Mouse (Mus musculus) adrenal gland, postnatal 36 days (tissue): ENCODE measurements around the gene Otos. TPM values are rescaled to one million over a fixed set of nuclear protein-coding genes. Genes with fewer than 3 reads are reported as not detected.

Experiments used
- DNase-seq, 2 experiments: peaks; one replicate each; pipeline ENCODE4 v3.0.0; 2021; ENCODE audit warnings: mixed read lengths in 1 of 2
- long read RNA-seq, 2 experiments: library from polyadenylated mRNA; stranded (forward); transcript quantifications; one replicate each; pipeline ENCODE4 v2.0.0; 2021; ENCODE audit warnings: borderline sequencing depth in 2 of 2
- total RNA-seq, 2 experiments: library from RNA; stranded (reverse); gene quantifications; 2 replicates each; pipeline ENCODE4 v1.2.3; 2021

Otos gene
- not detected for total RNA-seq
- long read RNA-seq, experiment 1: 0 reads
- long read RNA-seq, experiment 2: 0 reads

DNA sequence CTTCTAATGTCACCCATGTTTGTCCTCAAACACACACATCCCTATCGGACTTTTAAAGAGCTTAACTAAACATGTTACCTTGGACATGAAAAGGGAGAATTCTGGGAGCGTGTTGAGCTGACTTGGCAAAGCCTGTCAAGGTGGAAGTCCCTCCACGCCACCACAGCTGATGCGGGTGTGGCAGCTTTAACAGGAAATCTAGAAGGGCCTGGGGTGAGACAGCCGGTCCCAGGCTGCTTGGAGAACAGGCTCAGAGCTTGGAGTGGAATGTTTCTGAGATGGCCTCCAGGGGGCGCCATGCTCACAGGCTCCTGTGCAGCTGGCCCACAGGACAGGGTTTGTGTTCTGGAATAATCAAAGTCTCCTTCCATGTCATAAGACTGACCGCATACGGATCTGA, at the start of gene Otos:
Gene Otos (minus strand): TSS at position 169 of the 400 bp plus-strand sequence.
- peak; percentile 83 to 89 for DNase-seq

DNA sequence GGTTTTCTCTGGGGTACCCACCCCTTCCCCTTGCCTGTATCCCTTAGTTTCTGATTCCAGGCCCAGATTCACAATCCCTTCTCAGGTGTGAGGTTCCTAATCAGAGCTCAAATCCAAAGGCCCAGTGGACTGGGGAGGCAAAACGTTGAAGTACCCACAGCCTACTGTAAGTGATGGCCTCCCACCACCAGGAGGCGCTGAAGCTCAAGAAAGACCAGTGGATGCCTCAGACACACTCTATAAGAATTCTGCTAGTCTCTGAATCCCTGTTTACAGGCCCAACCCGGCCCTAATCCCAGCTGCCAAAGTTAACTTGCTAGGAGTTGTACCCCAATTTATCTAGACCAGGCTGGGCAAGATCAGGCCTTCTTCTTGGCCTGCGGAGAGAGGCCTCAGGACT, 48.2 kb upstream of the Otos start:
- peak; percentile 90 to 91 for DNase-seq

DNA sequence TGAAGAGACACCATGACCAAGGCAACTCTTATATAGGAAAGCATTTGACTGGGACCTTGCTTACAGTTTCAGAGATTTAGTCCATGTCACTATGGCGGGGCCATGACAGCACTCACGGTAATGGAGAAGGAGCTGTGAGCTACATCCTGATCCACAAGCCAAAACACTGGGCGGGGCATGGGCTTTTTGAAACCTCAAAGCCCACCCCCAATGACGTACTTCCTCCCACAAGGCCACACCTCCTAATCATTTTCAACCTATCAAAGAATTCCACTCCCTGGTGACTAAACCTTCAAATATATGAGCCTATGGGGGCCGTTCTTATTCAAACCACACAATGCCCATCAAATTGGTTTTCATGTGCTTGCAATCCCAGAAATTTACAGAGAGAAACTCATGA, 47.1 kb upstream of the Otos start:
- no peak for DNase-seq

DNA sequence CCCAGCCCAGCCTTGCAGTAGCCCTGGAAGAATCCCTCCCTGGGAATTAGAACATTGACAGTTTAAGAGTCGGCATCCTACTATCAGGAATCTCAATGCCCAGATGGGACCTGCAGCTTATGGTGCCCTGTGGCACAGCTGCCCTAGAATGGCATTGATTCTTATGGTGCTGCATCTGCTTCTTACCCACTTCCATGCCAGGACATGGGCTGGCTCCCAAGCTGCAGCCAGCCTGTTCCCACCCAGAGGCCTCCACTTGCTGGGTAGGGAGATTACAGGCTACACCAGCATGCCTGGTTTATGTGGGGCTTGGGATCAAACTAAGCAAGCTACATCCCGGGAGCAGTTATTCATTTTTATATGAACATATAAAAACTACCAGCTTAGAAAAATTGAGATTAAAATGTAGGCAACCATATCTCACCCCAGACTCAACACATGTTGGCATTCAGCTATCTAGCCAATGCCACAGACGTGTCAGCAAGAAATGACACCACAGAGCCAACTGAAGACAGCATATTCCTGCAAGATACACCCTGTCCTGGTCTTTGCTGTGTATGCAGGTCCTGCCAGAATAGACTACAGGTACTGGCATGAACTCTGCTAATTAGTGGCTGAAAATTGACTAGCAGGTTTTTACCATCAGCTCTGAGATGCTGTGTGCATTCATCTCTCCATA, 42.7 kb upstream of the Otos start:
- DNase-seq: no peak

DNA sequence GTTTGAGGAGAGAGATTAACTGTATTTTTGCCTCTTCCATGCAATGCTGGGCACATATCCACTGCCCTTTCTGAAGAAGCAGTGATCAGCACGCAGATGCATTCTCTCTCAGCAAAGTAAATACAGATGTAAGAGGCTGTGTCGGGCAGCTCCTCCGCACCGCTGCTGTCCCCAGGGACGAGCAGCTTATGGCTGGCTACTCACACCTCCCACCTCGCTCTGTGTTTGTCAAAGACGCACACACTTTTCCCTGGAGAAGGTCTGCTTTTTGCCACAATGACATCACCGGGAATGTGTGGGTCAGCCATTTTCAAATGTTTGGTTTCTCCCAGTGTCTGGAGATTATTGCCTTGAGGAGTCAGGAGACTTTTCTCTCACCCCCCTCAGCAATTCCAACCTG, 38.4 kb upstream of the Otos start:
- DNase-seq: no peak

DNA sequence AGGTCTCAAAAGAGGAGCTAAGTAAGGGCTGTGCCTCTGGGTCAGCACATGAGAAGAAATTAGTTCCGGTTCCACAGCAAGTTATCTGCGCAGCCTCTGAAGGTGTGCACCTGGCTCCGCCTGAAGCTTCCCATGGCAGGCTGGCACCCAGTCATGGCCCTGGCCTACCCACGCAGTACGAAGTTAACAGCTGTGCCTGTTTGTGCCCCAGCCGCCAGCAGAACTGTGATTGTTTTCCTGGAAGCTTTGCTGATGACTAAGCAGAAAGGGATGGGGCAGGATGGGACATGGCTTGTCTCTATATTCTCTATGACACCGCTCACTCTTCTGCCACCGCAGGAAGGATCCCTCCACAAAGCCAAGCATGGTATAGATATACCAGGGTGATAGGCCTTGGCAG, 34.5 kb upstream of the Otos start:
- peak; percentile 32 to 35 for DNase-seq

DNA sequence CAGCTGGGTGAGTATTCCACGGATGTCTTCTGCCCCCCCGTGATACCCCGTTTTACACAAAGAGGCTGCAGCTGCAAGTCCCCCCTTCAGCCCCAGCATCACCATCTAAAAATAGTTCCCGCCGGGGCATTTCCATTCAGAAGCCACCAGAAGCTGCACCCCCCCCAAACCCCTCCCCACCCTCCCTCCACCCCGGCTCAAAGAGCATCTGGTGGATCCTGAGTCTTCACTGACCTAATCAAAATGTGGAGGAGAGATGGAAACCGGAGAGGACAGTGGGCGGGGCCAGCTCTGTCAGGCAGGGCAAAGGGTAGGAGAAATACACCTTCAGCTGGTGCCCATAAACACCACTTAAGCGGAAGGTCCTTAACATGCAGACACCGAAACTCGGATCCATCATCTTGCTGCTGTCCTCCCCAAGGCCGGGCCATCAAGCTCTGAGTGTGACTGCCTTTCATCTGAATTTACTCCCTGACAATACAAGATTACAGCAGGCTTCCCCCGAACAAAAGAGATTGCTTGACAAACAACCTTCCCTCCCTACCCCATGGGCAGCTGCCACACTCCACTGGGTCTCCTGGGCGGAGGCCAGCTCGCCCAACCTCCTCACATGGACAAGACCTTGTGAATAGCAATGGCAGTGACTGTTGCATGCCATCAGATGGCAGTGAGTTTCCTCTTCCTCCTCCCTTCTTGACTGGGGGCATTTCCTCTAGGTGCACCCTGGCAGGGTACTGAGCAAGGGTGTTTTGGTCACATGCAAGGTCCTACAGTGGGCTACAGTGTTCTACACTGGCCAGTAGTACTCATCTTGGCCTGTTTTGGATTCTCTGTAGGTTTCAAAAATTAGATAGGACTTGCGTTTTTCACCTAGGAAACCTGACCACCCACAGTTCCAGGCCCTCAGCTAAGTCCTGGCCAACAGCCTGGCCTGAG, 32.3 kb upstream of the Otos start:
- DNase-seq: peak in 1 of 2 experiments; percentile 16

DNA sequence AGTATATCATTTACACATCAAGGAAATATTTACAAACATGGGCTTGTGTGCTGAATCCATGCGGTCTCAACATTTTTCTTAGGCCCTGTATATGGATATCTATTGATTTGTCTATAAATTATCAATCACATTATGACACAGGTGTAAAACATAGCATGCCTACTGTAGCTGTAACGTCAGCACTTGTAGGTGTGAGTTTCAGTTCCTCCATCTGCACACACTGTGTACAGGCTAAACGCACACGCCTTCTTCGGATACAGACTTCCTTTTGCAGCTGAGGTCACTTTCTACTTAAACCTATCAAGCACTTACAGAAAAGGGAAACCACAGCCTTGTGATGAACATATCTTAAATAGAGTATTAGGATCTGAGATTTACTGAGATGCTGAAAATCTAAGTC, 30.1 kb upstream of the Otos start:
- DNase-seq: no peak

DNA sequence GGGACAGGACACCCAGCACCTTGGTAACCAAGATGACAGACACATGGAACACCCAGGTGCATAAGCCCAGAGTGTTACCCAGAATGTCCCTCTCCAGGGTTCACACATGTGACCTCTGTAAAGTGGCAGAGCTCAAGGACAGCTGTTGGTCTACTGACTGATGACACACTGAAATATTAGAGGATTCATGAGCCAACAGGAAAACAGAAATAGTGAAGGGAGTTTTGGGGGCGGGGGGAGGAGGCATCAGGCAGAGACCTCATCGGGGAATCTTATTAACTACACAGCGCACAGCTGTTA, 28.0 kb upstream of the Otos start:
- DNase-seq: no peak

DNA sequence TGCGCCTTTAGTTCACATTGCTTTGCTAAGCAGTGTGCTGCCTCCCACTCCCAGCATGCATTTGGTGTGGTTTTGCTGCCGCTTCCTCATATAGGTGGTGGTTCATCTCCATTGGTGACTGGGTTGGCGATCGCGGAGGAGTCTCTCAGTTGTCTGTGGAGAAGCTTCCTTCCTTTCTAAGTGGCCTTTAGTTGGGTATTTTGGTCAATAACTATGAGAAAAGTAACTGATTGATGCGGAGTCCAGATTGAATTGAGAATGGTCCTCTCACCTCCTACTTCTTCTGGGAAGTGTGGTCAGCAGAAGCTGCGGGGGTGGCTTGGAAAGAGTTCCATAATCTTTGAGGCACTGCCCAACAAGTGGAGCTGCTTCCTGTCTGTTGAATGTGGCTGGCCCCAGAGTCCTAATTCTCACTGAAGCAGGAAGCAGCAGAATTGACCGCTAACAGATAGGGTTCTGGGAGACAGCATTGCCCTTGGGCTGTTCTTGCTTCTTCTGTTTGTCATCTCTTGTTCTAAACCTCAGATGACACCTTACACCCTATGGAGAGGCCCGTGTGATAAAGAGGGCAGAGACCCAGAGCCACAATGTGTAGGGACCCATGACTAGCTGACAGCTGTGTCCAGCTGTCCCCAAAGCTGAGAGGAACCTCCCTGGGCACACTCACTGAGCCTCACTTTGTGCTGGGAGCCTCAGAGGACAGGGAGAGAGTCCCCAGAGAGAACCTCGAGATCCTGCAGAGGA, 27.5 kb upstream of the Otos start:
- DNase-seq: no peak

DNA sequence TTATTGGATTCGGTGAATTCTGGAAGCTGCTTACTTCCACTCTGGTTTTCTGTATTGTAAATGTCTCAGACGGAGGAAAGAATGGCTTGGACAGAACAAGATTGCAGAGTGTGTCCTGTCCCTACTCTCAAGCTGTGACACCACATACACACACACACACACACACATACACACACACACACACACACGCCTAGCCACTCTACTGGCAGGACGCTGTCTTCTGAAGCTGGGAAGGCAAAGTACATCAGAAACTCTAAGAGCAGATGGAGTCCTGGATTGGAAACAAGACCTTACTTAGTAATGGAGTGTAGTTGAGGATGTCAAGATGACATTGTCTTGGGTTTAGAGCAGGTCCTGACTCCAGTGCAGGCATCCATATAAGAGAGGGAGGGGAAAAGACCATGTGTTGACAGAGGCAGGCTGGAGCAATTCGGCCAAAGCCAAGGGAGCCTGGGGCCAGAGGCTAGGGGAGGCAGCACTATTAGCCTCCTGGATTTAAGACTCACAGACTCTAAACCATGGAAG, 24.7 kb upstream of the Otos start:
- DNase-seq: no peak

DNA sequence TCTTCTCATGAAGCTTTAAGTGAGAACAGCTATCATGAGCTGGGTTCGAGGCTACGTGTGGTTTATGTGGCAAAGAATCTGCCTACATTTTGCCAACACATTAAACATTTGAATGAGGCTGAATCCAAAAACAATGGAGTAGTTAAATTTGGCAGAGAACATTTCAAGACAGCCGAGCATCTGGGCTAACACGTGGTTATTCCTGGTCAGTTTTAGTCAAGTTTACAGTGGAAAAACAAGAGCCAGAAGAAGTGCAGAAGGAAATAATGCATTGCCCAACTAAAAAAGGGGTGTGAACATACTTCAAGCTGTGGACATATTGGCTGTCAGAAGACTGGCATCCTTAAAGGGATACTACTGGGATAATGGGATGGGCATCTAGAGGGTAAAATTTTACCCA, 22.7 kb upstream of the Otos start:
- DNase-seq: no peak

DNA sequence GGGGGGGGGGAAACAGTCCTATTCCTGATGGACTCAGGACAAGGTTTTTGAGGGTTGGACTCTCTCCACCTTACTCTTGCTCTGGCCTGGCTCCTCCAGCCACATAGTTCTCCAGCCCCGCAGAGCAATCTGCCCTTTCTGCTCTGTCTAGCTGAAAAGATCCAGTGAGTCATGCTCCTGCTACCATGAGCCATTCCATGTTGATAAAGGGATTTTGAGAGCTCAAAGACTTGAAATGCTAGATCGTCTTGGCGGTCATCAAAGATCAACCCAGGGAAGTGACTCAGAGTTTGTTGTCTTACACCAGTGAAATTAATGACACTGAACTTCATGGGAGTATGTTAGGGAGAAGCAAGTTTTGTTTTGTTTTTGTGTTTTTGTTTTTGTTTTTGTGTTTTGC, 20.8 kb upstream of the Otos start:
- peak in 1 of 2 experiments; percentile 19 for DNase-seq

DNA sequence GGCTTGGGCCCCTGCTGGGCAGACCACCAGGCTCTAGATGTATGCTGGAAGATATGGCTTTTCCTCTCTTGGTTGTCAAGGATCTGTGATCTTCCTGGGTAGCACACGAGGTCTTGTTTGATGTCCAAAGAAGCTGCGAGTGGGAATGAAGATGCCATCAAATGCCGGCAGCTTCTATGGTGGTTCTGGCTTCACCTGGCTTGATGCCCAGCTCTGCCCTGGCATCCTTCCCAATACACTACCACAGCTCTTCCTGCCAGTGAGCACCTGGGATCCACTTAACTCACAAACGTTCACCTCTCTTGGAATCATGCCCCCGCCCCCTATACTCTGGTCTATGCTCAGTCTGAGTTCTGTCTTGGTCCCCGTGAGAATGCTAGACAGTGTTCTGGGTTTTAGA, 18.5 kb upstream of the Otos start:
- DNase-seq: peak; percentile 38 to 54

DNA sequence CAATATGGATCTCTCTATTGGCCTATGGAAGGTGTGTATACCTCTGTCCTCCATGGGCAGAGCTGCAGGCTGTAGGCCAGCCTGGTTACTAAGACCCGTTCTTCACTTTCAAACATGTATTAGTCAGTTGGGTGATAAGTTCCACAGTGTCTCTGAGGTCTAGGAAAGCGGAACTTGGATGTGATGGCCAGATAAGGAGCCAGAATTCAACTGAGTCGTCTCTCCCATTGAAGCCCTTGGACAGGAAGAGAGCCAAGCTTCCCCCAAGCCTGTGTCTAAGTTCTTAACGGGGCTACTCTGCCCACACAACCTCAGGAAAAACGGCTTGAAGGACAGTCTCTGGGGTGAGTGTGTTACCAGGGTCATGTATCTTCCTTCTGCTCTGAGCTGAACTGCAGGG, 10.8 kb upstream of the Otos start:
- DNase-seq: no peak

DNA sequence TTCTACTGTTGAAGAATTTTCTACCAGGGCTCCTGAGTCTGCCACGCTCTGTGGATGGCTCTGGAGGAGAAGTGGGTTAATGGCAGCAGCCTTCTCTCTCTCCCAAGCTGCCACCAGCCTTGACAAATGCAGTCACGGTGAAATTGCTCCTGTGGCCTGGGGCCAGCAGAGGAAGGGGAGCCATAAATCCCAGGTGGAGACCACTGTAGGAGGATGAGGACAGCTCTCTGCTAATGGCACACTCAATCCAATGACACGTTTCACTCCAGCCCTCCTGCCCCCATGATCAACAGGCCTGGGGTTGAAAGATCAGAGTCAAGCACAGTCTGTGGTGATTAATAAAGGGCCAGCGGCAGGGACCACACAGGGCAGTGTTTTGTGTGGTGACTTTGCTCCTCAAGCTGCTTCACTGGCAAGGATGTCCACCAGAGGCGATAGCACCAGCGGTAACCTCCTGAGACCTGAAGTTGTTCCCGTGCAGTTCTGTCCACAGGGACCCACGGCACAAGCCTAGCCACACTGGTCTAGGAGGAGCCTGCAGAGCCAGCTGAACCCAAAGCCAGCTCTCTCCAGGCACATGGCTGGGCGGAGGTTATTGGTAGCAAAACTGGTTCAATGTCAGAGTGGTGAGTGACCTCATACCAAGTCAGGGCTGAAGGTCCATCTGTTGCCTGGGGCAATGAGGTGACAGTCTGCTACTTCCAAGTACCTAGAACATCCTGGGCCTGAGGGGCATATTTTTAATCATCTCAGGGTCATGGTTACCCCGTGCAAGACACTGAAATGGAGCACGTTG, 8.6 kb upstream of the Otos start:
- DNase-seq: peak; percentile 44 to 70

DNA sequence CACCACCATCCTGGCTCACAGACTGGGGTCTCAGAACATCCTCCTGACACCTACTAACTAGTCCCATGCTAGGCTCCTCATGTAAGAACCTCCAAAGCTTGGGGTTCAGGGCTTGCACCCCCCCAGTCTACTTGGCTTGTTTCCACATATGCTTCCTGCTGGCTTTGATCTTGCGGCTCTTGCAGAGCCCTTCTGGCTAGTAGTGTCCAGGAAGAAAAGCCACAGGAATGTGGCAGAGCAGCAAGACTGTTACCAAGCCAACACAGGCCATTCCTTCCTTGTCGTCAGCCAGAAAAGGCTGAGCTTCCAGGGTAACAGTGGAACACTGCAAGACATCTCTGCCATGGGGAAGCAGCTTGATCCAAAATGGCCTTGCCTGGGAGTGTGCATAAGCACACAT, 6.0 kb upstream of the Otos start:
- no peak for DNase-seq

DNA sequence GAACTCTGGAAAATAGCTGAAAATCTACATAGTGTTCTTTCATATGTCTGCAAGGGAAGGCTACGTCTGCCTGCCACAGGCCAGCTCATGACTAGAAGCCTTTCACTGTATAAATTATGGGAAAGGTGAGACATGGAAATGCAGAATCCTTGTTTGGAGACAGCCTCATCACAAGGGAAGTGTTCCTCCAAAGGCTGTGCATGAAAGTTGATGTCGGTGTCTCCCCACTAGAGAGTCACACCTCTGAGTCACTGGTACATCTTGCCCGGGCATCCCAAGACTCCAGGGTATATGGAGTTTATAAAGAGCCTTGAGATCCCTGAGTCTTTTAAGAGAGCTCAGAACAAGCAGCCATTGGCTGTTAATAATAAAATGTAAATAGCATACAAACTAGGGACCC, 4.5 kb upstream of the Otos start:
- no peak for DNase-seq

DNA sequence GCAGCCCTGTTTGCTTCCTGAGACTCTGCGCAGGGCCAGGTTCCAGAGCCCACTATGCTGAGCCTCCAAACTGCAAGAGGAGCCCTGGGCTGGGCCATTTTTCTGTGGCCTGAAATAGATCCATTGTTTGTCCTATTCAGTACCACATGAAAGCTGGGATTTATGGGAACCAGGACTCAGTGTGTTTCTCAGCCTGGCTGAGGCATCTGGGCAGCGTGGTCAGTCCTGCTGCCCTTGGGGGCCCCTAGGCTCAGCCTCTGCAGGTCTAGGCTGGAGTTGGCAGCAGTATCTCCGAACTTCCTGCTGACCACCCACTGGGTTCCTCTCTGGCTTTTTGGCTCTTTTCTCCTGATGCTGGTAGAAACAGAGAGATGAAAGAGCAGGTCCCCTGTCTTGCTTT, 2.8 kb upstream of the Otos start:
- DNase-seq: no peak

DNA sequence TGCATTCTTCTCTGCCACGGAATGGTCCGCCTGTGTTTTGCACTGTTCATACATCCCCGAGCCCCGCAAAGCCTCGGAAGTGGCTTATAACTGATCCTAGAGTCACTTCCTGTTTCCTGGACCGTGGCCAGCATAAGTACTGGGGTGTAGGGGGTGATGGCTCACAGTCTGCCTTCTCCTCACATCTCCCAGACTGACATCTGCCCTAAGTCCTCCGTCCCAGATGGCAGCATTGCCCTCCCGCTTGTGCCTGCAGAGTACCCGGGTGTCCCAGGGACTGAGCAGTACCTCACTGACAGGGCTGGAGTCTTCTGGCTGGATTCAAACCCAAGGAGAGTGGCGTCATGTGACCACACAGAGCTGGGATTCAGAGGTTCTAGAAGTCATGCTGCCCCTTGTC, 444 bp downstream of the Otos start:
- DNase-seq: no peak

DNA sequence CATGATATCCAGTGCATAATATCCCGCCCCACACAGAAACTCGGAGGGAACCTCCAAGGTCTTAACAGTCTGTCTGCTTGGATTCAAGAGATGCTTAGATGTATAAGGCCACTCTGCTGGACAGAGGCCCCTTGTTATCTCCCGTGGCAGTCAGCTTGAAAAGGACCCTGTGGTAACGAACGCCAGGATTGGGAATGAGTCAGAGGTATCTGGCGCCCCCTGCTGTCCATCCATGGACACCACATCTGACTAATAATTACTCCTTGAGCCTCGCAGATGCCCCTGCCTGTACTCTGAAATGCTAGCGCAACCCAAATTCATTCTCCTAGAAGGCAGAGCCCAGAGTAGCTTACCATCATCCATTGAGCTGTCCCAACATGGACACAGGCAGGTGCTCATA, 889 bp downstream of the Otos start:
- DNase-seq: peak; percentile 78 to 79

DNA sequence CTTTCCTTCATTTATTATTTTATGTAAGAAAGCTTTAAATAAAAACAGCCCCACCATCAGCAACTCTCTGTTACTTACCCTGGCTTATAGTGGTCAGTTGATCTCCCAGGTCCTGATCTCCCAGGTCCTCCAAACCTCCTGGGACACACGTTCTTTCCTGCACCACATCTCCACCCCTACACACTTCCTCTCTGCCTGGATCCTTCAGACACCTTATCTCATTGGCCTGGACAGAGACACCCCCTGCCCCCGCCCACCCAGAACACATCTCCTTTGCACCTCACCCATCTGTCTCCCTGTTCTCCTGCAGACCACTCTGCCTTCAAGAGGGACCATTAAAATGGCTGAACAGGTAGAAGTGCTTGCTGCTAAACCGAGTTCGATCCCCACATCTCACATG, 1.6 kb downstream of the Otos start:
- no peak for DNase-seq
